Mouse (Mus musculus): Measurements from ENCODE around the gene Gcm1. TPM values are rescaled to one million over a fixed set of nuclear protein-coding genes. Genes with fewer than 3 reads are reported as not detected.

Gene Gcm1
- not detected in 2 replicates for polyA plus RNA-seq (2016; fragmentation: Nextera tagmentation; extraction: Ambion mirVana)

DNA sequence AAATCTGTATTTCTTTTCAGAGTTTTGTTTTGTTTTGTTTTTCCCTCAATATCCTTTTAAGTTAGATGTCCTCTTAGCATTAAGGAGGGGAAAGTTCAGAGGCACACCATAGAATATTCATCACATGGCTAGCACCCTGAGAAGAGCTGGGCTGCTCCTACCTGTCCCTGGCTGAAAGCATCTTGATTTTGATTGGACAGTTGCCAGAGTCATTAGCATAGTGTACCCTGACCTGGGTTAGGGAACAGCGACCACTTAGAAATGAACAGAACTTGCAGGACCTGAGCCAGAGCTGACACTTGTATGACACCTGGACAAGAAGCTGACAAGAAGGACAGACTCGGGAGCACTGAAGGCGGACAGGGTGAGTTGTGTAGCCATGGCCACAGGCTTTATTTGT lies at the start of gene Gcm1:
TSS of gene Gcm1 (plus strand) at position 248 of the 400 bp plus-strand sequence.
- Histone ChIP-seq H3K9me3 (replicated peaks) (no peaks in the 10 kb centered on the region), H3K4me2 (no peak within 1 kb of the TSS), H3K9ac (no peak within 1 kb of the TSS), H3K4me3 (no peak within 1 kb of the TSS), H3K27ac (no peak within 1 kb of the TSS), H3K27me3 (replicated peaks) (no peaks in the 10 kb centered on the region; the same call in 1 of the 2 replicates), H3K36me3 (no peaks in the 10 kb centered on the region), H3K4me1 (peaks cover 8% of the 10 kb centered on the region)
- WGBS (ENCODE audit: insufficient replicate concordance) = 60% methylated on average over 3 of the region's 3 CpGs
- ATAC-seq = no peak

- WGBS (ENCODE audit: insufficient replicate concordance) = 68% methylated on average over 2 of the region's 2 CpGs
- H3K36me3 ChIP-seq = no peaks in the 10 kb centered on the region
- H3K27me3 ChIP-seq (replicated peaks) = peaks cover 35% of the 10 kb centered on the region
- no peak overlapping the region for H3K4me3 ChIP-seq
- H3K9ac ChIP-seq = no peak overlapping the region
- no peak overlapping the region for H3K4me2 ChIP-seq
- ATAC-seq = no peak
- H3K4me1 ChIP-seq = peaks cover 26% of the 10 kb centered on the region
- H3K27ac ChIP-seq = no peak overlapping the region
- no peaks in the 10 kb centered on the region for H3K9me3 ChIP-seq (replicated peaks)
These were observed 48.4 kb upstream of the Gcm1 start for GRCm38 (mm10) chr9:78003278-78003677.

DNA sequence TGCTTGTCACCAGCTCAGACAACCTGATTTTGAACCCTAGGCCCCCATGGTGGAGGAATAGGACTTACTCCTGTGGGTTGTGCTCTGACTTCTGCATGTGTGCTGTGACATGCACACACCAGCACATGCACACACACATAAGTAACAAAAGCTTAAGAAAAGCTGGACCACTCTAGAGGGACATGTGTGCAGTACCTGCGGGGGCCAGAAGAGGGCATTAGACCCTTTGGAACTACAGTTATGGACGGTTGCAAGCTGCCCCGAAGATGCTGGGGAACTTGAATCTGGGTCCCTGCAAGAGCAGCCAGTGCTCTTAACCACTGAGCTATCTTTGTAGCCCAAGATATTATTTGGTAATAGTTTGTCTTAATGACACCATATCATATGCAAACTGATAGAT lies 46.2 kb upstream of the Gcm1 start:
- Histone ChIP-seq H3K27ac (no peak overlapping the region), H3K9ac (no peak overlapping the region), H3K27me3 (replicated peaks) (peaks cover 48% of the 10 kb centered on the region), H3K4me1 (peaks cover 23% of the 10 kb centered on the region), H3K36me3 (no peaks in the 10 kb centered on the region), H3K4me2 (no peak overlapping the region), H3K4me3 (no peak overlapping the region), H3K9me3 (replicated peaks) (no peaks in the 10 kb centered on the region)
- ATAC-seq = 0 out of 2 replicates have a peak, but pooled peaks have one; percentile 37
- 18% methylated on average over 3 of the region's 3 CpGs for WGBS (ENCODE audit: insufficient replicate concordance)

DNA sequence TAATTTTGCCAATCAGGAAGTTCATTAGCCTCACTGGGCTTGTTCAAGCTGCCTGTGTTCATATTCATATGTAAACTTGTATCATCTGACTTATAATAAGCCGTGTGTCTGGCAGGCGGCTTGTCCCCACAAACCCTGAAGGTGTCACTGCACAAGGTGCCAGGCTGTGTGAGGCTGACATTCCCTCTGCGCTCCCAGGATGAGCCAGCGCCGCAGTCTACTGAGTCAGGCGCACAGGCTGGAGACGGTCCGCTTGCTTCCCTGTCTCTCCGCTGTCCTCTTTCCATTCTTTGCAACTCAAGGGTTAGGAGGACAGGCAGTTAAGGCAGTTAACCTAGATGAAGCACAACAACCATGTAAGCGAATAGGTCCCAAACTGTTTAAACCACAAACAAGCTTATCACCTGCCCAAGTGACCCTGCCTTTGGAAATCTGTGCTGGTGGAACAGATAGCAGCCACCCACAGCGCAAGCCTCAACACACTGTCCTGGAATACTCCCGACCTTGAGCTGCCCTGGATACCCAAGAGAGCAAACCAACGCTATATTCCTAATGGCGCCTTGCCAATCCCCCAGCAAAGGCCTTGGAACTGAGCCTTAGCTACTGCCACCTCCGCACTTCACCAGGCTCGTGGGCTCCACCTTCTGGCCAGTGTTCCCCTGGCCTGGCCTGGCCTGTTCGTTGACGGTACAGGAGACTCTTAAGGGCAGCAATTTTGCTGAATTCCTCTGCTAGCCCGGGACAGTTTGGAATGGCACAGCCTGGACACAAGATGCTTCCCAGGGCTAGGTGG lies 45.3 kb upstream of the Gcm1 start:
- peaks cover 14% of the 10 kb centered on the region for H3K4me1 ChIP-seq
- no peak overlapping the region for H3K9ac ChIP-seq
- no peak overlapping the region for H3K4me2 ChIP-seq
- no peak overlapping the region for H3K27ac ChIP-seq
- peak; percentile 55 for ATAC-seq
- peaks cover 48% of the 10 kb centered on the region for H3K27me3 ChIP-seq (replicated peaks)
- H3K4me3 ChIP-seq = no peak overlapping the region
- 44% methylated on average over 19 of the region's 19 CpGs for WGBS (ENCODE audit: insufficient replicate concordance)
- H3K36me3 ChIP-seq = no peaks in the 10 kb centered on the region
- no peaks in the 10 kb centered on the region for H3K9me3 ChIP-seq (replicated peaks)

DNA sequence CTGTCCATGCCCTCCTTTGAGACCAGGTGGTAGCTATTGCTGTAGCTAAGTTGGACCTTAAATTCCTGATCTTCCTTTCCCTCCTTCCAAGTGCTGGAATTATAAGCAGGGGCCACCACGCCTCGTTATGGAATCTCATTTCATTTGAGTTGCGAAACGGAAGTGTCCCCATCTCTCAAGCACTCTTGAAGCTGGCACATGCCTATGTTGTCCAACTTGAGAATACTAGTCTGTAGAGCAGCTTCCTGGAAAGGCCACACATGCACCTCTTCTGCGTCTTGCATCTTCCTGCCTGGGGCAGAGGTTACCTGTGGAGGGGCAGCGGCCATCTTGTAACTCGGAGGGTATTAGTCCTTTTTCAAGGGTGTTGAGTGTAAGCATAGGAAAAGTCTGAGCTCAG lies 42.3 kb upstream of the Gcm1 start:
- H3K9me3 ChIP-seq (replicated peaks) = no peaks in the 10 kb centered on the region
- H3K4me3 ChIP-seq = no peak overlapping the region
- H3K4me1 ChIP-seq = peaks cover 10% of the 10 kb centered on the region; the same call in 1 of the 2 replicates
- ATAC-seq = no peak
- H3K36me3 ChIP-seq = no peaks in the 10 kb centered on the region
- H3K27ac ChIP-seq = no peak overlapping the region
- no peak overlapping the region for H3K4me2 ChIP-seq
- 76% methylated on average over 7 of the region's 7 CpGs for WGBS (ENCODE audit: insufficient replicate concordance)
- no peak overlapping the region for H3K9ac ChIP-seq
- peaks cover 48% of the 10 kb centered on the region for H3K27me3 ChIP-seq (replicated peaks)

DNA sequence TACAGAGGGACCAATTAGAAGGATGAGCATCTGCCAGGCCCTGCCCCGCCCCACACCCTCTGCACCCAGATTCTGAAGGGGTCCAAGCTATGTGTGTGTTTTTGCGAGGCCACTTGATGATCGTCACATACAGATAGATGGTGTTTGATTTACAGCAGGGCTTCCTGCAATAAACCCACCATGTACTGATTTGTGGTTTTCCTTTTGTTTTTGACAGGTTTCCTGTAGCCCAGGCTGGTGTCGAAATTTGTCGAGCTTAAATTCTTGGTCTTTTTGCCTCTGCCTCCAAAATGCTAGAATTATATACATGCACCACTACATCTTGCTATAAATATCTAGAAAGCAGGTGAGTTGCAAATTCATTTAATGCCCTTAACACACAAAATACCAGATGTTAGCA lies 41.5 kb upstream of the Gcm1 start:
- Histone ChIP-seq H3K9ac (no peak overlapping the region), H3K9me3 (replicated peaks) (no peaks in the 10 kb centered on the region), H3K4me1 (peaks cover 10% of the 10 kb centered on the region; the same call in 1 of the 2 replicates), H3K27ac (no peak overlapping the region), H3K27me3 (replicated peaks) (peaks cover 45% of the 10 kb centered on the region), H3K4me3 (no peak overlapping the region), H3K36me3 (no peaks in the 10 kb centered on the region), H3K4me2 (no peak overlapping the region)
- no peak for ATAC-seq
- 30% methylated on average over 5 of the region's 5 CpGs for WGBS (ENCODE audit: insufficient replicate concordance)

DNA sequence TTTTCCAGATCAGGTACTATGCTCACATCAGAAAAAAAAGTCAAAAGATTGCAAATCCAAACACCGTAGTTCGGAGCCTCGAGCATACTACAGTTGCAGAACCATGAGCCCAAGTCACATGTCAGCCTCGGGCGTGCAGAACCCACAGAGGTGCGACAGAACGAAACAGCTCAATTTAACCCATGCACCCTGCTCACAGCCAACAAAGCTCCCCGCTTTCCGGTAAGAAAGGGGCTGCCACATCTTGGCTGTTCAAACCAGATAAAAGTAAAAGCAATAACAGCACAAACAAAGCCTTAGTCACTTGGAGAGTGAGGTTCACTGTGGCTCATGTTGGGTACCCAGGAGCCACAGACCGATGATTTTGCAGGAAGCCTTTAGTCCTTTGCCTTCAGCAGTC lies 41.0 kb upstream of the Gcm1 start:
- H3K36me3 ChIP-seq = no peaks in the 10 kb centered on the region
- no peak overlapping the region for H3K4me2 ChIP-seq
- no peak overlapping the region for H3K4me3 ChIP-seq
- peaks cover 45% of the 10 kb centered on the region for H3K27me3 ChIP-seq (replicated peaks)
- 59% methylated on average over 10 of the region's 10 CpGs for WGBS (ENCODE audit: insufficient replicate concordance)
- H3K9ac ChIP-seq = no peak overlapping the region
- H3K4me1 ChIP-seq = peaks cover 10% of the 10 kb centered on the region; the same call in 1 of the 2 replicates
- H3K9me3 ChIP-seq (replicated peaks) = no peaks in the 10 kb centered on the region
- H3K27ac ChIP-seq = no peak overlapping the region
- no peak for ATAC-seq

- no peak for ATAC-seq
- Histone ChIP-seq H3K9ac (no peak overlapping the region), H3K4me1 (no peaks in the 10 kb centered on the region), H3K4me3 (no peak overlapping the region), H3K27me3 (replicated peaks) (peaks cover 41% of the 10 kb centered on the region), H3K27ac (no peak overlapping the region), H3K36me3 (no peaks in the 10 kb centered on the region), H3K4me2 (no peak overlapping the region), H3K9me3 (replicated peaks) (no peaks in the 10 kb centered on the region)
- 61% methylated on average over 4 of the region's 4 CpGs for WGBS (ENCODE audit: insufficient replicate concordance)
These were observed 39.7 kb upstream of the Gcm1 start for GRCm38 (mm10) chr9:78012066-78012465.

DNA sequence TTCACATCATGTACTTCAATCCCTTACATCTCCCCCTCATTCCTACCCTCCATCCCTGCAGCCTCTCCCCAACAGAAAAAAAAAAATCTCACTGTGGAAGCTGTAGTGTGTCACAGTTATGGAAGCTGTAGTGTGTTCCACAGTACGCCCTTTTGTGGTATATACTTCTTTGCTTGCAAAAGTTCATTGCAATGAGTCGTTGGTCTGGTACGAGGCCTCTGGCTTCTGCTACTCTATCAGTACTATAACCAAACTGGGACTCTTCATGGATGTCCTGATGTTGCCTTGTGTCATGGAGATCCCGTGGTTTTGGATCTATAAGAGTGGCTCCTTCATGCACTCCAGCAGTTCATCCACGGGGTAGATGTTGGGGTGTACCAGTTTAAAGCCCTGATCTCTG lies 39.0 kb upstream of the Gcm1 start:
- 60% methylated on average over 5 of the region's 5 CpGs for WGBS (ENCODE audit: insufficient replicate concordance)
- no peak for ATAC-seq
- Histone ChIP-seq H3K4me3 (no peak overlapping the region), H3K27ac (no peak overlapping the region), H3K27me3 (replicated peaks) (peaks cover 41% of the 10 kb centered on the region), H3K4me2 (no peak overlapping the region), H3K9ac (no peak overlapping the region), H3K4me1 (no peaks in the 10 kb centered on the region), H3K9me3 (replicated peaks) (no peaks in the 10 kb centered on the region), H3K36me3 (no peaks in the 10 kb centered on the region)

- ATAC-seq = no peak
- no peak overlapping the region for H3K27ac ChIP-seq
- peaks cover 29% of the 10 kb centered on the region for H3K27me3 ChIP-seq (replicated peaks)
- H3K4me3 ChIP-seq = no peak overlapping the region
- no peak overlapping the region for H3K4me2 ChIP-seq
- no peaks in the 10 kb centered on the region for H3K9me3 ChIP-seq (replicated peaks)
- 18% methylated on average over 1 of the region's 1 CpGs for whole genome bisulfite sequencing (ENCODE audit: insufficient replicate concordance)
- H3K36me3 ChIP-seq = no peaks in the 10 kb centered on the region
- no peak overlapping the region for H3K9ac ChIP-seq
- H3K4me1 ChIP-seq = no peaks in the 10 kb centered on the region
These were observed 37.9 kb upstream of the Gcm1 start for GRCm38 (mm10) chr9:78013813-78014212.

DNA sequence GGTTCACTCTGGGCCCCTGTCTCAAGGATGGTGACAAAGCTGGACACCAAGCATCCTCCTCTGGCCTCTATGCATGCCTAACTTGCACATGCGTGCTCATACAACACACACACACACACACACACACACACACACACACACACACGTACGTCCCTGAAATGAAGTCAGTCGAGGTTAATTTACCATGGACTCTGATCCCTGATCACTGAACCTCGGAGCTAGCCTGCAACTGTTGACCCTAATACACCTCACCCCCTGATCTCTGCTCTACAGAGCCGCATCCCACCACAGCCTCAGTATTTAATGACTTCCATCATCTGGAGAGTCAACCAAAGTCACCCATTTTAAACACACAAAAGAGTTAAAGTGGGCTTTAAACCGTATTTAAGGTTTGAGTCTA lies 35.9 kb upstream of the Gcm1 start:
- H3K4me2 ChIP-seq = no peak overlapping the region
- no peak overlapping the region for H3K27ac ChIP-seq
- H3K36me3 ChIP-seq = no peaks in the 10 kb centered on the region
- 63% methylated on average over 7 of the region's 7 CpGs for WGBS (ENCODE audit: insufficient replicate concordance)
- H3K27me3 ChIP-seq (replicated peaks) = peaks cover 28% of the 10 kb centered on the region
- no peak overlapping the region for H3K4me3 ChIP-seq
- no peak overlapping the region for H3K9ac ChIP-seq
- ATAC-seq = no peak
- 0 out of 2 replicates have a peak, but pooled peaks cover 4% of the 10 kb centered on the region for H3K4me1 ChIP-seq
- H3K9me3 ChIP-seq (replicated peaks) = no peaks in the 10 kb centered on the region

- WGBS (ENCODE audit: insufficient replicate concordance) = 67% methylated on average over 15 of the region's 15 CpGs
- Histone ChIP-seq H3K4me2 (no peak overlapping the region), H3K27me3 (replicated peaks) (peaks cover 28% of the 10 kb centered on the region), H3K9ac (no peak overlapping the region), H3K4me3 (no peak overlapping the region), H3K4me1 (peaks cover 7% of the 10 kb centered on the region), H3K9me3 (replicated peaks) (no peaks in the 10 kb centered on the region), H3K27ac (no peak overlapping the region), H3K36me3 (no peaks in the 10 kb centered on the region)
- ATAC-seq = no peak
These were observed 35.4 kb upstream of the Gcm1 start for GRCm38 (mm10) chr9:78016288-78016687.

Data from liver, embryonic 12.5 days (tissue).